ENCODE assay signal across 7 mouse cellular contexts in the genomic region with DNA sequence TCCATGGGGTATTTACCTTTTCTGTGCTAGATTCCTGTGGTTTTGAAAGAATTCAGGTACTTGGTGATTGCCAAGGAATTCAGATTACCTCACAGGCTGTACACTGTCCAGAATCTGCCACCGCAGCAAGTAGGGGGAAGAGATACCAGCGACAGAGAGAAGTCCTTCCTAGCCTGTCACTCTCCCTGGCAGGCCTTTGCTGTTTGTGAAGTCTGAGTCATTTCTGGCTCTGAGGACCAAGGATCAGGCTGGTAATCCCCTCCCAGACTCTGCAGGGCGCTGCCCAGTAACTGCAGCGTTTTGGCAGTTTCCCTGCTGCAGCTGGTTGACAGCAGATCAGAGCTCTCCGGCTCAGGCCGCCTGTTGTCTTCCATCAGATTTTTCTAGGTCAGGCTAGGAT. TPM values are rescaled to one million over a fixed set of nuclear protein-coding genes. Genes with fewer than 3 reads are reported as not detected.
DNase-seq lines count a peak whose midpoint lies in the region; ATAC-seq and TF ChIP-seq lines count a peak whose summit lies in the region.

No protein-coding gene starts in this region.

- DNase-seq in 3T3-L1 (ENCODE audit: low read depth, low spot score) (peak; percentile 91), adipocyte (ENCODE audit: low spot score) (peak; percentile 86)
- DNase-seq in fibroblast of lung, adult 2 months (ENCODE audit: low read depth): peak; percentile 82
- DNase-seq in lung, postnatal 0 days (ENCODE audit: low spot score): peak; percentile 82
- DNase-seq in urinary bladder, postnatal 4 days (ENCODE audit: low spot score in 2 of 2): peak; percentile 31 to 66
- DNase-seq in kidney, postnatal 4 days: no peak

- peaks cover 4% of the 10 kb centered on the region; the same call in 1 of the 2 replicates for H3K36me3 ChIP-seq in heart, embryonic 16.5 days (ENCODE audit: control insufficient read depth, insufficient read depth)
- no peaks in the 10 kb centered on the region for H3K36me3 ChIP-seq in lung, postnatal 0 days (ENCODE audit: insufficient read depth, low read length)

- TF ChIP-seq CTCF in lung, postnatal 0 days (IDR thresholded peaks at IDR 0.05): peak; percentile 21; the same call in 1 of the 2 replicates

- peak overlapping the region; percentile 64 for H3K27ac ChIP-seq in heart, embryonic 16.5 days (ENCODE audit: low read length)
- H3K27ac ChIP-seq in lung, postnatal 0 days (ENCODE audit: low read length): peak overlapping the region; percentile 27; the same call in 1 of the 2 replicates

- no peak overlapping the region for H3K4me2 ChIP-seq in heart, embryonic 16.5 days (ENCODE audit: low read depth, low read length)
- peak overlapping the region; percentile 8; the same call in 1 of the 2 replicates for H3K4me2 ChIP-seq in lung, postnatal 0 days (replicated peaks; ENCODE audit: low read depth, low read length)

- no peaks in the 10 kb centered on the region for H3K9me3 ChIP-seq in heart, embryonic 16.5 days (replicated peaks; ENCODE audit: control insufficient read depth, low read length)
- H3K9me3 ChIP-seq in lung, postnatal 0 days (ENCODE audit: low read length): no peaks in the 10 kb centered on the region

- peak; percentile 77 for ATAC-seq in heart, embryonic 16.5 days (replicated peaks; ENCODE audit: extremely low read depth, insufficient read depth, low FRiP score)
- ATAC-seq in lung, postnatal 0 days: peak; percentile 98

- no peak overlapping the region for H3K4me3 ChIP-seq in heart, embryonic 16.5 days (ENCODE audit: low read length)
- H3K4me3 ChIP-seq in lung, postnatal 0 days (ENCODE audit: low read depth, low read length): no peak overlapping the region

- 28% methylated on average over 6 of the region's 6 CpGs for WGBS in heart, embryonic 16.5 days
- 26% methylated on average over 6 of the region's 6 CpGs for WGBS in lung, postnatal 0 days

- H3K4me1 ChIP-seq in heart, embryonic 16.5 days (ENCODE audit: control insufficient read depth, insufficient read depth, low read length): peaks cover 10% of the 10 kb centered on the region
- H3K4me1 ChIP-seq in lung, postnatal 0 days (ENCODE audit: insufficient read depth, low read depth, low read length): 0 out of 2 replicates have a peak, but pooled peaks cover 3% of the 10 kb centered on the region

- H3K27me3 ChIP-seq in heart, embryonic 16.5 days (ENCODE audit: control insufficient read depth, insufficient read depth, low read length): no peaks in the 10 kb centered on the region
- no peaks in the 10 kb centered on the region for H3K27me3 ChIP-seq in lung, postnatal 0 days (replicated peaks; ENCODE audit: insufficient read depth, low read length)

- H3K9ac ChIP-seq in heart, embryonic 16.5 days (ENCODE audit: low read length): no peak overlapping the region
- no peak overlapping the region for H3K9ac ChIP-seq in lung, postnatal 0 days (replicated peaks; ENCODE audit: low read depth)

- TF ChIP-seq EP300 in lung, postnatal 0 days (IDR thresholded peaks at IDR 0.05): peak; percentile 84

RNA-seq across cellular contexts. Expression of gene Ttll5, which starts 45.0 kb away (rescaled TPM):
- 14.9 and 15.5 TPM in 2 replicates for polyA plus RNA-seq in heart, embryonic 16.5 days (2015; fragmentation: Nextera tagmentation; extraction: Ambion mirVana)
- polyA plus RNA-seq in lung, postnatal 0 days (2015; fragmentation: Nextera tagmentation; extraction: Ambion mirVana): 4.9 and 6.4 TPM in 2 replicates

RNA-seq across cellular contexts. Expression of gene Erg28, which starts 45.1 kb away (rescaled TPM):
- 56.3 and 65.6 TPM in 2 replicates for polyA plus RNA-seq in heart, embryonic 16.5 days (2015; fragmentation: Nextera tagmentation; extraction: Ambion mirVana)
- polyA plus RNA-seq in lung, postnatal 0 days (2015; fragmentation: Nextera tagmentation; extraction: Ambion mirVana): 76.5 and 80.8 TPM in 2 replicates

Comparison
In these comparisons a context has a peak if more than half of its experiments do, and no peak if none do; other contexts are left out.
1. DNase-seq: peak in 3T3-L1 (single experiment), adipocyte (single experiment), fibroblast of lung, adult 2 months (single experiment), lung, postnatal 0 days (single experiment) and urinary bladder, postnatal 4 days (2 of 2); none in kidney, postnatal 4 days (0 of 2).